Mouse (Mus musculus): ENCODE results near the gene Mrpl34. TPM values are rescaled to one million over a fixed set of nuclear protein-coding genes. Genes with fewer than 3 reads are reported as not detected.

Mrpl34 gene
- 268 and 285 TPM in 2 replicates for polyA plus RNA-seq (2012; rRNA removed; ENCODE audit: low replicate concordance)

DNA sequence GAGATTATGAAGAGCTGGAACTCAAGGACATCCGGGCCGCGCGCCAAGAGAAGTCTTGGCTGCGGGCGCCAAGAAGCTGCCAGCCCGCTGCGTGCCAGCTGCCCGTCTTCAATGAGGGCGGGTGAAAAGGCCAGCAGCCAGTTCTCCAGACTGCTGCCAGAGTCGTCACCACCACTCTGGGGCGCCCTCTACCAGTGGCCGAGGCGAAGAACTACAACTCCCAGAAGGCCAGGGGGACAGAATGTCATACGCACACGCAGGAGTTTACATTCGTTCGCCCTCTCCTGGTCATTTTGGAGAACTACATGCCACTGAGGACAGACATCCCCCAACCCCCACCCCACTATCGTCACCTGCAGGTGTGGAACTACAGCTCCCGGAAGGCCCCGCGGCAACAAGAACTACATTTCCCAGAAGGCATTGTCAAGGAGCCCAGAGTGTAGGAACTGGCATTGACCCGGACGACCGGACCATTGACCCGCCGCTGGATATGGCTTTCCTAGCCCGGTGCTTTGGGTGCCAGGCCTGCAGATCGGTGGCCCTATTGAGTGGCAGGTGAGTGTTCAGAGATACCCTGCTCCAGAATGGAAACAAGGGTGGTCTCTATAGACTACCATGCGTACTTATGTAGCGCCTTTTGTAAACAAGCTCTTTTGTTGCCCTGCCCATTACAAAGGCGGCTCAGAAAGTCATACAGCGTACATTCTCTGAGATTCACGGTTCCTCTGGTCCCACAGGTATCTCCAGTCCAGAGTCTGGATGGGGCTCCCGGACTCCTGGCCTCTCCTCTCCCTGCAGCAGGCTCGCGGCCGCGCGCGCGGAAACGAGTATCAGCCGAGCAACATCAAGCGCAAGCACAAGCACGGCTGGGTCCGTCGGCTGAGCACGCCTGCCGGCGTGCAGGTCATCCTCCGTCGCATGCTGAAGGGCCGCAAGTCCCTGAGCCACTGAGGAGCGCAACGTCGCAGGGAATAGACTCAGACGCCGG lies at the start of gene Mrpl34:
Gene Mrpl34, plus strand, starts transcription at position 447 of the 988 bp plus-strand sequence.

GRCm38 (mm10) chr8:71463188-71464033 lies 1.3 kb upstream of the Mrpl34 start, which contains the start of gene Abhd8:
Gene Abhd8 (minus strand): TSS chr8:71463655.

DNA sequence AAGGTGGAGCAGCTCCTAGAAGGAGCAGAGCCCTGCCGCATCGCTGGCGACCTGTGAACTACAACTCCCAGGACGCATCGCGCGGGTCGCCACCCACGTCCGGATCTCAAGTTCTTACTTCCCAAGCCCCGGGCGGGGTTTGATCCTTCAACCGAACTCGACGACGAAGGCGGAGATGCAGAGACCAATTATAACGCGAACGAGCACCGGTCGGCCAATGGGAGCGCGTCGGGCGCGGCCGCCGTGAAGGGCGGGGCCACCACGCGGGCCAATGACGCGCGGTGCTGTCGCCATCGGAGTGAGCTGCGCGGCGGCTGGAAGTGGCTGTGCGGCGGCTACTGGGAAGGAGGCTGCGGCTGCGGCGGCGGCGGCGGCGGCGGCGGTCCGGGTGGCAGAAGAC lies 4.2 kb downstream of the Mrpl34 start, which contains the start of gene Dda1:
Gene Dda1, plus strand, starts transcription at position 284 of the 400 bp plus-strand sequence.

GRCm38 (mm10) chr8:71485142-71486135 lies 20.7 kb downstream of the Mrpl34 start, which contains the start of gene Ano8:
Gene Ano8 (minus strand): TSS chr8:71485963.

GRCm38 (mm10) chr8:71487691-71488445 lies 23.1 kb downstream of the Mrpl34 start, which contains the start of gene Gtpbp3:
Gene Gtpbp3 (plus strand): TSS chr8:71488103.

GRCm38 (mm10) chr8:71511644-71512043 lies 46.9 kb downstream of the Mrpl34 start, which contains the start of gene Plvap:
Gene Plvap (minus strand): TSS chr8:71511752.

Other genes with a start within 250 kb of the Mrpl34 start
- 15.1 and 23.4 TPM in 2 replicates for gene Myo9b, start 192.2 kb upstream of the Mrpl34 start, polyA plus RNA-seq (2012; rRNA removed; ENCODE audit: low replicate concordance)
- 3.6 and 4.1 TPM in 2 replicates for gene Haus8, start 192.0 kb upstream of the Mrpl34 start, polyA plus RNA-seq (2012; rRNA removed; ENCODE audit: low replicate concordance)
- gene Use1, start 98.1 kb upstream of the Mrpl34 start, polyA plus RNA-seq (2012; rRNA removed; ENCODE audit: low replicate concordance) = 51.2 and 55.3 TPM in 2 replicates
- 25.0 and 66.9 TPM in 2 replicates for gene Ocel1, start 93.7 kb upstream of the Mrpl34 start, polyA plus RNA-seq (2012; rRNA removed; ENCODE audit: low replicate concordance)
- 313 and 643 TPM in 2 replicates for gene Nr2f6, start 83.0 kb upstream of the Mrpl34 start, polyA plus RNA-seq (2012; rRNA removed; ENCODE audit: low replicate concordance)
- gene Ushbp1, start 69.2 kb upstream of the Mrpl34 start, polyA plus RNA-seq (2012; rRNA removed; ENCODE audit: low replicate concordance) = 9.5 TPM in 2 replicates
- 102 and 106 TPM in 2 replicates for gene Babam1, start 68.1 kb upstream of the Mrpl34 start, polyA plus RNA-seq (2012; rRNA removed; ENCODE audit: low replicate concordance)
- 12.8 and 20.1 TPM in 2 replicates for gene Ankle1, start 58.9 kb upstream of the Mrpl34 start, polyA plus RNA-seq (2012; rRNA removed; ENCODE audit: low replicate concordance)
- 17.3 and 22.0 TPM in 2 replicates for gene Abhd8, start 1.3 kb upstream of the Mrpl34 start, polyA plus RNA-seq (2012; rRNA removed; ENCODE audit: low replicate concordance)
- gene Dda1, start 4.2 kb downstream of the Mrpl34 start, polyA plus RNA-seq (2012; rRNA removed; ENCODE audit: low replicate concordance) = 83.6 and 99.3 TPM in 2 replicates
- 19.4 and 25.4 TPM in 2 replicates for gene Ano8, start 21.0 kb downstream of the Mrpl34 start, polyA plus RNA-seq (2012; rRNA removed; ENCODE audit: low replicate concordance)
- gene Gtpbp3, start 23.1 kb downstream of the Mrpl34 start, polyA plus RNA-seq (2012; rRNA removed; ENCODE audit: low replicate concordance) = 29.5 and 30.2 TPM in 2 replicates
- gene Plvap, start 46.8 kb downstream of the Mrpl34 start, polyA plus RNA-seq (2012; rRNA removed; ENCODE audit: low replicate concordance) = 270 and 394 TPM in 2 replicates
- not detected in 2 replicates for gene Ccdc194, start 60.8 kb downstream of the Mrpl34 start, polyA plus RNA-seq (2012; rRNA removed; ENCODE audit: low replicate concordance)
- gene Bst2, start 72.5 kb downstream of the Mrpl34 start, polyA plus RNA-seq (2012; rRNA removed; ENCODE audit: low replicate concordance) = 119 and 255 TPM in 2 replicates
- 159 and 312 TPM in 2 replicates for gene Mvb12a, start 78.0 kb downstream of the Mrpl34 start, polyA plus RNA-seq (2012; rRNA removed; ENCODE audit: low replicate concordance)
- 0.50 and 1.4 TPM in 2 replicates for gene Tmem221, start 93.9 kb downstream of the Mrpl34 start, polyA plus RNA-seq (2012; rRNA removed; ENCODE audit: low replicate concordance)
- gene Nxnl1, start 101.6 kb downstream of the Mrpl34 start, polyA plus RNA-seq (2012; rRNA removed; ENCODE audit: low replicate concordance) = not detected in 2 replicates
- 28.3 and 40.4 TPM in 2 replicates for gene Slc27a1, start 103.9 kb downstream of the Mrpl34 start, polyA plus RNA-seq (2012; rRNA removed; ENCODE audit: low replicate concordance)
- gene Pgls, start 127.2 kb downstream of the Mrpl34 start, polyA plus RNA-seq (2012; rRNA removed; ENCODE audit: low replicate concordance) = 210 and 420 TPM in 2 replicates
- gene Fam129c, start 132.7 kb downstream of the Mrpl34 start, polyA plus RNA-seq (2012; rRNA removed; ENCODE audit: low replicate concordance) = 1.6 and 3.1 TPM in 2 replicates
- gene Colgalt1, start 146.0 kb downstream of the Mrpl34 start, polyA plus RNA-seq (2012; rRNA removed; ENCODE audit: low replicate concordance) = 59.6 and 62.5 TPM in 2 replicates
- 0.39 and 1.9 TPM in 2 replicates for gene Unc13a, start 206.8 kb downstream of the Mrpl34 start, polyA plus RNA-seq (2012; rRNA removed; ENCODE audit: low replicate concordance)
- 14.8 and 17.5 TPM in 2 replicates for gene Jak3, start 211.3 kb downstream of the Mrpl34 start, polyA plus RNA-seq (2012; rRNA removed; ENCODE audit: low replicate concordance)
- gene Insl3, start 224.3 kb downstream of the Mrpl34 start, polyA plus RNA-seq (2012; rRNA removed; ENCODE audit: low replicate concordance) = 24.2 and 26.5 TPM in 2 replicates
- 227 and 269 TPM in 2 replicates for gene B3gnt3, start 236.8 kb downstream of the Mrpl34 start, polyA plus RNA-seq (2012; rRNA removed; ENCODE audit: low replicate concordance)